Mouse (Mus musculus) bone marrow, adult 2 months (tissue): ENCODE measurements around the gene Mast1. TPM values are rescaled to one million over a fixed set of nuclear protein-coding genes. Genes with fewer than 3 reads are reported as not detected.
A peak's percentile ranks its signal among the peaks of the same experiment; 100 is the strongest.

Experiments
- H3K27ac ChIP-seq: fragments of 200-500 bp; 2 replicates; pipeline ENCODE4 v1.5.1; 2012; ENCODE audit warnings: low read depth, mild to moderate bottlenecking, control low read depth, inconsistent platforms, low read length; ENCODE audit not compliant: control insufficient read depth, poor library complexity, insufficient read depth
- H3K4me1 ChIP-seq: fragments of 200-500 bp; 2 replicates; pipeline ENCODE4 v1.6.1; 2011; ENCODE audit warnings: low read length; ENCODE audit not compliant: control insufficient read depth, insufficient read depth
- H3K4me3 ChIP-seq: fragments of 200-500 bp; replicated peaks from 2 replicates; pipeline ENCODE3; 2011; ENCODE audit warnings: mild to moderate bottlenecking, low read depth, low read length, control low read depth; ENCODE audit not compliant: control insufficient read depth
- CTCF ChIP-seq: fragments of 200-500 bp; IDR thresholded peaks from 2 replicates; pipeline ENCODE4 v1.5.1; 2011; ENCODE audit warnings: low read length, control low read depth; ENCODE audit not compliant: control insufficient read depth, insufficient read depth
- POLR2A ChIP-seq: fragments of 200-500 bp; IDR thresholded peaks from 2 replicates; pipeline ENCODE4 v1.6.1; 2011; ENCODE audit warnings: low read depth, mild to moderate bottlenecking, control low read depth, low read length, borderline replicate concordance; ENCODE audit not compliant: control insufficient read depth
- WGBS: fragments of 180-500 bp; shearing (Covaris S2); methylation state at CpG from one replicate; pipeline ENCODE4 v1.1.7; 2018; 5-methylcytosine and 5-hydroxymethylcytosine counted together
- polyA plus RNA-seq: library from polyadenylated mRNA; stranded (reverse); fragments of >200 nt; gene quantifications from 2 replicates; pipeline ENCODE4 v1.2.4, GENCODE M21; 2011; ENCODE audit warnings: low replicate concordance; ENCODE audit not compliant: missing spikeins, insufficient read depth, insufficient read length

Mast1 gene
- polyA plus RNA-seq, 1 experiment = not detected

- Histone ChIP-seq H3K27ac (peak overlapping the region; percentile 98), H3K4me1 (peaks cover 3% of the 10 kb centered on the region), H3K4me3 (peak overlapping the region; percentile 51)
- under 1% methylated on average over 61 of the region's 61 CpGs for WGBS
- peak; percentile 79; the same call in 1 of the 2 replicates for TF ChIP-seq POLR2A
- TF ChIP-seq CTCF = no peak
Measured at GRCm38 (mm10) chr8:84976031-84976762, 39.0 kb upstream of the Mast1 start.

GRCm38 (mm10) chr8:84975434-84975833 lies 38.3 kb upstream of the Mast1 start:
- Histone ChIP-seq H3K27ac (peak overlapping the region; percentile 98), H3K4me3 (no peak overlapping the region), H3K4me1 (peaks cover 1% of the 10 kb centered on the region; the same call in 1 of the 2 replicates)
- TF ChIP-seq CTCF (peak; percentile 91), POLR2A (no peak)
- 30% methylated on average over 7 of the region's 7 CpGs for WGBS

- no peak overlapping the region for H3K27ac ChIP-seq
- no peak overlapping the region for H3K4me3 ChIP-seq
- TF ChIP-seq CTCF (no peak), POLR2A (no peak; the same call in 1 of the 2 replicates)
- 63% methylated on average over 8 of the region's 8 CpGs for WGBS
- peaks cover 3% of the 10 kb centered on the region; the same call in 1 of the 2 replicates for H3K4me1 ChIP-seq
Measured at GRCm38 (mm10) chr8:84974543-84975142, 37.5 kb upstream of the Mast1 start.

GRCm38 (mm10) chr8:84973803-84974542 lies 36.8 kb upstream of the Mast1 start:
- Histone ChIP-seq H3K4me3 (no peak overlapping the region), H3K27ac (no peak overlapping the region), H3K4me1 (peaks cover 3% of the 10 kb centered on the region; the same call in 1 of the 2 replicates)
- WGBS = 70% methylated on average over 4 of the region's 4 CpGs
- TF ChIP-seq POLR2A = no peak
- TF ChIP-seq CTCF = peak; percentile 86

- WGBS = 85% methylated on average over 1 of the region's 1 CpGs
- H3K27ac ChIP-seq = no peak overlapping the region
- peaks cover 7% of the 10 kb centered on the region; the same call in 1 of the 2 replicates for H3K4me1 ChIP-seq
- no peak for TF ChIP-seq CTCF
- TF ChIP-seq POLR2A = no peak
- no peak overlapping the region for H3K4me3 ChIP-seq
Measured at GRCm38 (mm10) chr8:84973079-84973478, 35.9 kb upstream of the Mast1 start.

- TF ChIP-seq CTCF (no peak), POLR2A (peak; percentile 80)
- 61% methylated on average over 5 of the region's 5 CpGs for WGBS
- peaks cover 10% of the 10 kb centered on the region; the same call in 1 of the 2 replicates for H3K4me1 ChIP-seq
- peak overlapping the region; percentile 80 for H3K4me3 ChIP-seq
- peak overlapping the region; percentile 86 for H3K27ac ChIP-seq
Measured at GRCm38 (mm10) chr8:84970913-84971312, 33.8 kb upstream of the Mast1 start.

GRCm38 (mm10) chr8:84970135-84970790 lies 33.1 kb upstream of the Mast1 start:
- peak overlapping the region; percentile 86 for H3K27ac ChIP-seq
- peak; percentile 18; the same call in 1 of the 2 replicates for TF ChIP-seq POLR2A
- no peak for TF ChIP-seq CTCF
- peaks cover 10% of the 10 kb centered on the region; the same call in 1 of the 2 replicates for H3K4me1 ChIP-seq
- H3K4me3 ChIP-seq = peak overlapping the region; percentile 80
- 15% methylated on average over 21 of the region's 21 CpGs for WGBS
